Mouse (Mus musculus) central nervous system, embryonic 14 days (tissue): Measurements from ENCODE around the gene Krt8. TPM values are rescaled to one million over a fixed set of nuclear protein-coding genes. Genes with fewer than 3 reads are reported as not detected.

ENCODE experiments used
- polyA plus RNA-seq: library from polyadenylated mRNA; depleted of rRNA; stranded (reverse); fragments of >200 nt; gene quantifications from 2 replicates; pipeline ENCODE4 v1.2.3, GENCODE M21; 2012; rRNA removed

Krt8 gene
- polyA plus RNA-seq = 2.3 and 7.2 TPM in 2 replicates

DNA sequence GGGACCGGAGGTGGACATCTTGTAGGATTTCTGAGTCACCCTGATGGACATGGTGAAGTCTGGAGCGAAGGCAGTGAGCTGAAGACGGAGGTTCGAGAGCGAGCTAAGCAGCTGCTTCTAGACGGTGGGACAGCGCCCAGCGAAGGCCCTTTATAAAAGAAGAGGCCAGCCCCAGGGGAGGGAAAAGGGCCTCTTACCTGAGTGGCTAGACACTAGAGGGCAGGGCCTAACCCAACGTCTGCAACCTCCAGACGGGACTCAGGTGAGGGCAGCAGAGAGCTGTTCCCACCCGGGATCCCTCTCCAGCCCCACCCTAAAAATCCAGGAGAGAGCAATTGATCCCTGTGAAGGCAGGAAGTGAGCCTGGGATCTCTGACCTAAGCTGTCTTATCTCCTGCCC lies at the start of gene Krt8:
Gene Krt8, minus strand, starts transcription at position 294 of the 400 bp plus-strand sequence.

DNA sequence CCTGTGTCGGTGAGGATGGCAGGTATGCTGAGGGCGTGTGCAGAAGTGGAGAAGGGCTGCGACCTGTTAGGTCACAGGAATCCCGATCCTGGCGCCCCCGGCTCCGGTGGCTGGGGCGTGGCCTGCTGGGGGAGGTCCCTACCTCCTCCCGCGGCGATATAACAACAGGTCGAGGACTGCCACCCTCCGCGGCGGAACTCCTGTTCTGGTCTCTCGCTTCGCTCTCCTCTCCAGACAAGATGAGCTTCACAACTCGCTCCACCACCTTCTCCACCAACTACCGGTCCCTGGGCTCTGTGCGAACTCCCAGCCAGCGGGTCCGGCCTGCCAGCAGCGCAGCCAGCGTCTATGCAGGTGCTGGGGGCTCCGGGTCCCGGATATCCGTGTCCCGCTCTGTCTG lies 23.8 kb upstream of the Krt8 start, which contains the start of gene Krt18:
Gene Krt18, plus strand, starts transcription at position 141 of the 400 bp plus-strand sequence.

DNA sequence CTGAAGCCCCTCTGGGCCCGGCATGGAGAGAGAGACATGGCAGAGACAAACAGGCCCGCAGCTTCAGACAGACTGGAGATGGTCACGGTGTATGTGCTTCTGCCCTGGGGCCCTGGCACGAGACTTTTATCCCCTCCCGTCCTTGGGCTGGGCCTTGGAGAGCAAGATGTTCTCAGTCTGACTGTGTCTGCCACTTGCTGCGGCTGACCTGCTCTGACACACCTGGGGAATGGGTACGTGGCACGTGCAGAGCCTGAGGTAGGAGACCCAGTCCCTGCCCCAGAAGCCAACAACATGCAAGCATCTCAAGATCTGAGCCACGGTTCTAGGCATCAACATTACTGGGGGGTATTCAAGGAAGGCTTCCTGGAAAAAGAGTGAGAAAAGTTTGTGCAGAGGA lies 50.1 kb downstream of the Krt8 start, which contains the start of gene Krt78:
Gene Krt78, minus strand, starts transcription at position 101 of the 400 bp plus-strand sequence.

Other genes with a start within 250 kb of the Krt8 start
- 0.15 TPM in 1 of 2 replicates, not detected in the other for gene Krt72, start 218.0 kb downstream of the Krt8 start, polyA plus RNA-seq
- 0.76 and 0.79 TPM in 2 replicates for gene Krt73, start 202.1 kb downstream of the Krt8 start, polyA plus RNA-seq
- not detected in 2 replicates for gene Krt2, start 186.3 kb downstream of the Krt8 start, polyA plus RNA-seq
- 8.5 and 15.9 TPM in 2 replicates for gene Krt1, start 153.7 kb downstream of the Krt8 start, polyA plus RNA-seq
- gene Krt77, start 134.8 kb downstream of the Krt8 start, polyA plus RNA-seq = 0.39 and 1.2 TPM in 2 replicates
- not detected in 2 replicates for gene Krt76, start 111.6 kb downstream of the Krt8 start, polyA plus RNA-seq
- 0.07 and 3.0 TPM in 2 replicates for gene Krt4, start 79.7 kb downstream of the Krt8 start, polyA plus RNA-seq
- 0.25 and 0.35 TPM in 2 replicates for gene Krt79, start 64.2 kb downstream of the Krt8 start, polyA plus RNA-seq
- 0.02 TPM in 1 of 2 replicates, not detected in the other for gene Krt78, start 50.2 kb downstream of the Krt8 start, polyA plus RNA-seq
- 2.3 and 5.3 TPM in 2 replicates for gene Krt18, start 23.7 kb upstream of the Krt8 start, polyA plus RNA-seq
- 183 TPM in 2 replicates for gene Eif4b, start 69.3 kb upstream of the Krt8 start, polyA plus RNA-seq
- gene Tns2, start 95.9 kb upstream of the Krt8 start, polyA plus RNA-seq = 15.9 and 36.1 TPM in 2 replicates
- 61.2 and 70.4 TPM in 2 replicates for gene Spryd3, start 131.8 kb upstream of the Krt8 start, polyA plus RNA-seq
- 0.98 and 2.7 TPM in 2 replicates for gene Igfbp6, start 139.9 kb upstream of the Krt8 start, polyA plus RNA-seq
- 0.20 and 0.25 TPM in 2 replicates for gene Soat2, start 146.0 kb upstream of the Krt8 start, polyA plus RNA-seq
- 104 and 115 TPM in 2 replicates for gene Zfp740, start 198.8 kb upstream of the Krt8 start, polyA plus RNA-seq
- gene Csad, start 200.2 kb upstream of the Krt8 start, polyA plus RNA-seq = 53.4 and 66.2 TPM in 2 replicates
- gene Itgb7, start 227.5 kb upstream of the Krt8 start, polyA plus RNA-seq = 0.44 and 1.0 TPM in 2 replicates